ENCODE assay signal across 20 mouse cellular contexts in the genomic region with DNA sequence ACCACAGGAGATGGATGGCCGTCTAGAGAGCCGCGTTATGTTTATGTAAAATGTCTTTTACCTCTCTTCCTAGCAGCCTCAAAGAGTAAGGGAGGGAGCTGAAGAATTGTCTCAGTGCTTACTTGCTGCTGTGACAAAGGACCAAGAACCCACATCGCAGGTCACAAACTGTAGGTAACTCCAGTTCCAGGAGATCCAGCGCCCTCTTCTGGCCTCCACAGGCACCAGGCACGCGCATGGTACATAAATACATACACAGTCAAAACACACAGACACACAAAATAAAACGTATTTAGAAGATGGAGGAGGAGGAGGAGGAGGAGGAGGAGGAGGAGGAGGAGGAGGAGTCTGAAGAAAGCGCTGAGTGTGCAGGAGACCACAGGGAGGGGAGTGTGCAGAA.
DNase-seq lines count a peak whose midpoint lies in the region; ATAC-seq and TF ChIP-seq lines count a peak whose summit lies in the region.
"Had no signal": no experiment of that assay in that cellular context is flagged by ENCODE, and none has a peak within 500 bp of the region (broad histone marks: within the 10 kb centered on the region; RNA-seq: fewer than 3 reads in every experiment).

No protein-coding gene starts in this region.

- H3K27ac ChIP-seq in embryonic facial prominence, embryonic 14.5 days (replicated peaks; ENCODE audit: low read depth, low read length): no peak overlapping the region
- H3K27ac ChIP-seq in embryonic facial prominence, embryonic 10.5 days (replicated peaks): no peak overlapping the region
- H3K27ac ChIP-seq in kidney, postnatal 0 days: no peak overlapping the region
- H3K27ac ChIP-seq in thymus, adult 2 months (ENCODE audit: control insufficient read depth, insufficient read depth, low read length): no peak overlapping the region
- H3K27ac ChIP-seq: forebrain, embryonic 12.5 days; heart, adult 2 months; heart, embryonic 13.5 days; hindbrain, embryonic 15.5 days had no signal

- WGBS in embryonic facial prominence, embryonic 14.5 days: 94% methylated on average over 8 of the region's 9 CpGs
- 92% methylated on average over 9 of the region's 9 CpGs for whole genome bisulfite sequencing in embryonic facial prominence, embryonic 10.5 days
- 86% methylated on average over 8 of the region's 9 CpGs for WGBS in kidney, postnatal 0 days
- WGBS in thymus, adult 2 months: 96% methylated on average over 9 of the region's 9 CpGs

- no peak for DNase-seq in embryonic facial prominence, embryonic 14.5 days (ENCODE audit: low spot score)
- no peak for DNase-seq in embryonic facial prominence, embryonic 10.5 days (ENCODE audit: low spot score)
- DNase-seq in kidney, postnatal 0 days (ENCODE audit: low spot score): no peak
- no peak for DNase-seq in kidney, postnatal 10 days
- peak; percentile 14 for DNase-seq in thymus, postnatal 4 days
- DNase-seq in thymus, adult 2 months: no peak
- peak; percentile 15 for DNase-seq in testis, postnatal 14 days (ENCODE audit: low spot score)
- DNase-seq in frontal cortex, postnatal 25 days (ENCODE audit: low spot score in 2 of 2): no peak
- DNase-seq: adrenal gland, postnatal 10 days; cerebellum, adult 11 months; cerebellum, adult 8-10 months; cerebellum, postnatal 14 days; embryo, embryonic 11 days; gastrocnemius, postnatal 10 days; heart, adult 2 months; heart, postnatal 36 days had no signal

- H3K36me3 ChIP-seq in embryonic facial prominence, embryonic 14.5 days (ENCODE audit: control insufficient read depth, insufficient read depth, low read length): no peaks in the 10 kb centered on the region
- no peaks in the 10 kb centered on the region for H3K36me3 ChIP-seq in embryonic facial prominence, embryonic 10.5 days (replicated peaks)
- no peaks in the 10 kb centered on the region for H3K36me3 ChIP-seq in kidney, postnatal 0 days (ENCODE audit: insufficient read depth, low read length)
- no peaks in the 10 kb centered on the region for H3K36me3 ChIP-seq in thymus, adult 2 months (ENCODE audit: control insufficient read depth, insufficient read depth, low read length)
- H3K36me3 ChIP-seq: embryonic facial prominence, embryonic 12.5 days; forebrain, embryonic 12.5 days; heart, embryonic 13.5 days had no signal

- 0 out of 2 replicates have a peak overlapping the region, but pooled peaks have one; percentile 42 for H3K4me2 ChIP-seq in embryonic facial prominence, embryonic 14.5 days (ENCODE audit: low read depth, low read length)
- H3K4me2 ChIP-seq in kidney, postnatal 0 days (ENCODE audit: low read length): no peak overlapping the region
- H3K4me2 ChIP-seq: forebrain, embryonic 12.5 days; heart, embryonic 13.5 days; hindbrain, embryonic 15.5 days had no signal

- no peak for ATAC-seq in embryonic facial prominence, embryonic 14.5 days (ENCODE audit: low read depth)
- ATAC-seq in kidney, postnatal 0 days (replicated peaks; ENCODE audit: low FRiP score, low read depth): no peak

- peak; percentile 14; the same call in 1 of the 2 replicates for TF ChIP-seq CTCF in kidney, postnatal 0 days (IDR thresholded peaks at IDR 0.05; ENCODE audit: low read depth)
- no peak for TF ChIP-seq CTCF in thymus, adult 2 months (IDR thresholded peaks at IDR 0.05; ENCODE audit: borderline replicate concordance, control insufficient read depth, extremely low read depth, insufficient read depth, low read length, poor library complexity)

- no peaks in the 10 kb centered on the region for H3K4me1 ChIP-seq in embryonic facial prominence, embryonic 14.5 days (ENCODE audit: control insufficient read depth, insufficient read depth, low read length)
- H3K4me1 ChIP-seq in embryonic facial prominence, embryonic 10.5 days: peaks cover 4% of the 10 kb centered on the region; the same call in 1 of the 2 replicates
- no peaks in the 10 kb centered on the region for H3K4me1 ChIP-seq in kidney, postnatal 0 days (replicated peaks; ENCODE audit: insufficient read depth, low read length)
- no peaks in the 10 kb centered on the region for H3K4me1 ChIP-seq in thymus, adult 2 months (replicated peaks; ENCODE audit: control insufficient read depth, insufficient read depth, low read length)
- H3K4me1 ChIP-seq: forebrain, embryonic 12.5 days; hindbrain, embryonic 15.5 days had no signal

- H3K9ac ChIP-seq in embryonic facial prominence, embryonic 14.5 days (ENCODE audit: low read depth, low read length): no peak overlapping the region
- no peak overlapping the region for H3K9ac ChIP-seq in kidney, postnatal 0 days (ENCODE audit: low read depth, low read length)
- H3K9ac ChIP-seq: embryonic facial prominence, embryonic 12.5 days; forebrain, embryonic 12.5 days; heart, embryonic 13.5 days; hindbrain, embryonic 15.5 days had no signal

- H3K27me3 ChIP-seq in embryonic facial prominence, embryonic 14.5 days (replicated peaks; ENCODE audit: control insufficient read depth, insufficient read depth, low read length): no peaks in the 10 kb centered on the region
- H3K27me3 ChIP-seq in embryonic facial prominence, embryonic 10.5 days (replicated peaks; ENCODE audit: low read depth, poor library complexity, severe bottlenecking): no peaks in the 10 kb centered on the region
- no peaks in the 10 kb centered on the region for H3K27me3 ChIP-seq in kidney, postnatal 0 days (ENCODE audit: insufficient read depth, low read length)
- H3K27me3 ChIP-seq in thymus, adult 2 months (ENCODE audit: control insufficient read depth, insufficient read depth, low read length): no peaks in the 10 kb centered on the region
- H3K27me3 ChIP-seq: embryonic facial prominence, embryonic 12.5 days; forebrain, embryonic 12.5 days; hindbrain, embryonic 15.5 days had no signal

- no peaks in the 10 kb centered on the region for H3K9me3 ChIP-seq in embryonic facial prominence, embryonic 14.5 days (ENCODE audit: control insufficient read depth, low read length)
- H3K9me3 ChIP-seq in embryonic facial prominence, embryonic 10.5 days: no peaks in the 10 kb centered on the region
- no peaks in the 10 kb centered on the region for H3K9me3 ChIP-seq in kidney, postnatal 0 days (replicated peaks; ENCODE audit: low read length)
- H3K9me3 ChIP-seq: embryonic facial prominence, embryonic 12.5 days; forebrain, embryonic 12.5 days; heart, embryonic 13.5 days; hindbrain, embryonic 15.5 days had no signal

- TF ChIP-seq POLR2A in thymus, adult 2 months (IDR thresholded peaks at IDR 0.05; ENCODE audit: control insufficient read depth, extremely low read depth, insufficient read depth, low read length, poor library complexity): no peak

- no peak overlapping the region for H3K4me3 ChIP-seq in embryonic facial prominence, embryonic 14.5 days (ENCODE audit: low read depth, low read length)
- H3K4me3 ChIP-seq in embryonic facial prominence, embryonic 10.5 days: no peak overlapping the region
- no peak overlapping the region for H3K4me3 ChIP-seq in kidney, postnatal 0 days (replicated peaks; ENCODE audit: low read depth, low read length)
- H3K4me3 ChIP-seq in thymus, adult 2 months (ENCODE audit: control insufficient read depth, insufficient read depth, low read length): no peak overlapping the region
- H3K4me3 ChIP-seq: forebrain, embryonic 12.5 days; heart, adult 2 months; heart, embryonic 13.5 days; hindbrain, embryonic 15.5 days had no signal

Comparison
In these comparisons a context has a peak if more than half of its experiments do, and no peak if none do; other contexts are left out.
1. DNase-seq: peak in thymus, postnatal 4 days (single experiment) and testis, postnatal 14 days (single experiment); none in embryonic facial prominence, embryonic 14.5 days (single experiment), embryonic facial prominence, embryonic 10.5 days (single experiment), kidney, postnatal 0 days (single experiment), kidney, postnatal 10 days (single experiment), thymus, adult 2 months (single experiment) and frontal cortex, postnatal 25 days (0 of 2).